Mouse (Mus musculus) hindbrain, embryonic 12.5 days (tissue): ENCODE results near the gene Sdr42e1. TPM values are rescaled to one million over a fixed set of nuclear protein-coding genes. Genes with fewer than 3 reads are reported as not detected.

ENCODE experiments used
- ATAC-seq: fragments of 200-750 bp; cut with Nextera tagmentation; 2 replicates; pipeline ENCODE4 v1.8.0; 2017; ENCODE audit warnings: moderate TSS enrichment; ENCODE audit not compliant: low FRiP score
- H3K27ac ChIP-seq: fragments of 300-500 bp; sonication (generic); 2 replicates; pipeline ENCODE4 v1.5.1; 2016; ENCODE audit warnings: mild to moderate bottlenecking
- H3K27me3 ChIP-seq: fragments of 300-500 bp; sonication (generic); 2 replicates; pipeline ENCODE4 v1.6.1; 2016; ENCODE audit warnings: mild to moderate bottlenecking
- H3K36me3 ChIP-seq: fragments of 300-500 bp; sonication (generic); 2 replicates; pipeline ENCODE4 v1.6.1; 2016; ENCODE audit warnings: mild to moderate bottlenecking
- H3K4me1 ChIP-seq: fragments of 300-500 bp; sonication (generic); 2 replicates; pipeline ENCODE4 v1.6.1; 2016
- H3K4me2 ChIP-seq: fragments of 300-500 bp; sonication (generic); replicated peaks from 2 replicates; pipeline ENCODE4 v1.6.1; 2016; ENCODE audit warnings: mild to moderate bottlenecking
- H3K4me3 ChIP-seq: fragments of 300-500 bp; sonication (generic); 2 replicates; pipeline ENCODE4 v1.5.1; 2016; ENCODE audit warnings: mild to moderate bottlenecking
- H3K9ac ChIP-seq: fragments of 300-500 bp; sonication (generic); 2 replicates; pipeline ENCODE4 v1.6.1; 2016; ENCODE audit warnings: mild to moderate bottlenecking, moderate library complexity
- H3K9me3 ChIP-seq: fragments of 300-500 bp; sonication (generic); replicated peaks from 2 replicates; pipeline ENCODE4 v1.6.1; 2016; ENCODE audit warnings: mild to moderate bottlenecking
- WGBS: fragments of 180-500 bp; shearing (Covaris S2); methylation state at CpG from one replicate; pipeline ENCODE4 v1.1.7; 2016; 5-methylcytosine and 5-hydroxymethylcytosine counted together
- polyA plus RNA-seq: library from polyadenylated mRNA; unstranded; fragments of >200 nt; fragmentation: Nextera tagmentation; extraction: Ambion mirVana; gene quantifications from 2 replicates; pipeline ENCODE4 v1.2.1, GENCODE M21; 2016

Sdr42e1 gene
- polyA plus RNA-seq, 1 experiment from 2014 or later, result 0.93 TPM

- Histone ChIP-seq H3K36me3 (no peaks in the 10 kb centered on the region), H3K27ac (no peak overlapping the region), H3K27me3 (no peaks in the 10 kb centered on the region), H3K4me2 (no peak overlapping the region), H3K4me1 (no peaks in the 10 kb centered on the region), H3K9me3 (peaks cover 5% of the 10 kb centered on the region; the same call in 1 of the 2 replicates), H3K4me3 (no peak overlapping the region), H3K9ac (no peak overlapping the region)
- ATAC-seq, result no peak
- 89% methylated on average over 1 of the region's 1 CpGs for WGBS
Measured at GRCm38 (mm10) chr8:117652318-117652717, 21.2 kb downstream of the Sdr42e1 start.

GRCm38 (mm10) chr8:117646440-117646839, 27.0 kb downstream of the Sdr42e1 start:
- Histone ChIP-seq H3K4me2 (no peak overlapping the region), H3K9ac (no peak overlapping the region), H3K4me1 (no peaks in the 10 kb centered on the region), H3K27me3 (no peaks in the 10 kb centered on the region), H3K36me3 (no peaks in the 10 kb centered on the region), H3K27ac (no peak overlapping the region), H3K4me3 (no peak overlapping the region), H3K9me3 (peaks cover 5% of the 10 kb centered on the region; the same call in 1 of the 2 replicates)
- ATAC-seq, result no peak
- WGBS, result 77% methylated on average over 5 of the region's 5 CpGs

GRCm38 (mm10) chr8:117646020-117646419, 27.5 kb downstream of the Sdr42e1 start:
- no peak for ATAC-seq
- no peak overlapping the region for H3K9ac ChIP-seq

GRCm38 (mm10) chr8:117645486-117645885, 28.0 kb downstream of the Sdr42e1 start:
- H3K9me3 ChIP-seq, result peaks cover 5% of the 10 kb centered on the region; the same call in 1 of the 2 replicates
- H3K4me2 ChIP-seq, result no peak overlapping the region
- H3K4me1 ChIP-seq, result no peaks in the 10 kb centered on the region
- 71% methylated on average over 5 of the region's 5 CpGs for WGBS
- ATAC-seq, result no peak
- no peaks in the 10 kb centered on the region for H3K27me3 ChIP-seq
- no peak overlapping the region for H3K9ac ChIP-seq
- no peaks in the 10 kb centered on the region for H3K36me3 ChIP-seq
- H3K4me3 ChIP-seq, result no peak overlapping the region
- H3K27ac ChIP-seq, result no peak overlapping the region

More at GRCm38 (mm10) chr8:117646020-117646419, 27.5 kb downstream of the Sdr42e1 start:
- no peaks in the 10 kb centered on the region for H3K27me3 ChIP-seq
- peaks cover 5% of the 10 kb centered on the region; the same call in 1 of the 2 replicates for H3K9me3 ChIP-seq
- no peak overlapping the region for H3K4me3 ChIP-seq
- WGBS, result 52% methylated on average over 2 of the region's 2 CpGs
- no peaks in the 10 kb centered on the region for H3K36me3 ChIP-seq
- no peak overlapping the region for H3K27ac ChIP-seq
- H3K4me1 ChIP-seq, result no peaks in the 10 kb centered on the region
- no peak overlapping the region for H3K4me2 ChIP-seq

GRCm38 (mm10) chr8:117639631-117640030, 33.9 kb downstream of the Sdr42e1 start:
- no peak overlapping the region for H3K4me2 ChIP-seq
- no peak for ATAC-seq
- no peak overlapping the region for H3K27ac ChIP-seq
- H3K4me1 ChIP-seq, result no peaks in the 10 kb centered on the region
- no peaks in the 10 kb centered on the region for H3K36me3 ChIP-seq
- WGBS, result 93% methylated on average over 9 of the region's 9 CpGs
- no peaks in the 10 kb centered on the region for H3K27me3 ChIP-seq
- H3K9me3 ChIP-seq, result no peaks in the 10 kb centered on the region
- no peak overlapping the region for H3K9ac ChIP-seq
- H3K4me3 ChIP-seq, result no peak overlapping the region

- Histone ChIP-seq H3K4me3 (no peak overlapping the region), H3K27me3 (no peaks in the 10 kb centered on the region), H3K4me1 (no peaks in the 10 kb centered on the region), H3K36me3 (no peaks in the 10 kb centered on the region), H3K9ac (no peak overlapping the region), H3K27ac (no peak overlapping the region), H3K4me2 (no peak overlapping the region), H3K9me3 (no peaks in the 10 kb centered on the region)
- ATAC-seq, result no peak
- 62% methylated on average over 3 of the region's 3 CpGs for WGBS
Measured at GRCm38 (mm10) chr8:117637462-117637861, 36.0 kb downstream of the Sdr42e1 start.

GRCm38 (mm10) chr8:117634406-117634805, 39.1 kb downstream of the Sdr42e1 start:
- Histone ChIP-seq H3K4me1 (no peaks in the 10 kb centered on the region), H3K27ac (no peak overlapping the region), H3K9ac (no peak overlapping the region), H3K36me3 (no peaks in the 10 kb centered on the region), H3K9me3 (no peaks in the 10 kb centered on the region), H3K4me2 (no peak overlapping the region), H3K4me3 (no peak overlapping the region), H3K27me3 (no peaks in the 10 kb centered on the region)
- WGBS, result 89% methylated on average over 7 of the region's 7 CpGs
- no peak for ATAC-seq

- no peak overlapping the region for H3K4me3 ChIP-seq
- no peak overlapping the region for H3K4me2 ChIP-seq
- H3K9me3 ChIP-seq, result no peaks in the 10 kb centered on the region
- WGBS, result 80% methylated on average over 5 of the region's 5 CpGs
- H3K4me1 ChIP-seq, result no peaks in the 10 kb centered on the region
- no peak for ATAC-seq
- no peaks in the 10 kb centered on the region for H3K36me3 ChIP-seq
- H3K27ac ChIP-seq, result no peak overlapping the region
- no peak overlapping the region for H3K9ac ChIP-seq
- H3K27me3 ChIP-seq, result no peaks in the 10 kb centered on the region
Measured at GRCm38 (mm10) chr8:117632532-117632931, 41.0 kb downstream of the Sdr42e1 start.

- Histone ChIP-seq H3K36me3 (no peaks in the 10 kb centered on the region), H3K4me2 (no peak overlapping the region), H3K27ac (no peak overlapping the region), H3K9ac (no peak overlapping the region), H3K27me3 (no peaks in the 10 kb centered on the region), H3K4me1 (no peaks in the 10 kb centered on the region), H3K4me3 (no peak overlapping the region), H3K9me3 (no peaks in the 10 kb centered on the region; the same call in 1 of the 2 replicates)
- WGBS, result 62% methylated on average over 9 of the region's 9 CpGs
- ATAC-seq, result no peak
Measured at GRCm38 (mm10) chr8:117627096-117627495, 46.4 kb downstream of the Sdr42e1 start.

- Histone ChIP-seq H3K27ac (no peak overlapping the region), H3K4me2 (no peak overlapping the region), H3K27me3 (no peaks in the 10 kb centered on the region), H3K4me1 (no peaks in the 10 kb centered on the region), H3K9me3 (no peaks in the 10 kb centered on the region; the same call in 1 of the 2 replicates), H3K4me3 (no peak overlapping the region), H3K36me3 (no peaks in the 10 kb centered on the region), H3K9ac (no peak overlapping the region)
- ATAC-seq, result 0 out of 2 replicates have a peak, but pooled peaks have one; percentile 50
- WGBS, result 70% methylated on average over 13 of the region's 14 CpGs
Measured at GRCm38 (mm10) chr8:117626040-117626838, 47.2 kb downstream of the Sdr42e1 start.

GRCm38 (mm10) chr8:117612861-117613260, 60.6 kb downstream of the Sdr42e1 start:
- no peak overlapping the region for H3K9ac ChIP-seq
- H3K4me3 ChIP-seq, result no peak overlapping the region
- H3K27ac ChIP-seq, result no peak overlapping the region
- ATAC-seq, result no peak
- peaks cover 9% of the 10 kb centered on the region for H3K9me3 ChIP-seq
- H3K4me2 ChIP-seq, result no peak overlapping the region
- H3K27me3 ChIP-seq, result no peaks in the 10 kb centered on the region
- 79% methylated on average over 12 of the region's 12 CpGs for WGBS
- no peaks in the 10 kb centered on the region for H3K4me1 ChIP-seq
- no peaks in the 10 kb centered on the region for H3K36me3 ChIP-seq
